Mouse (Mus musculus): ENCODE results near the gene Olfr54.

- TF ChIP-seq CTCF (IDR thresholded peaks at IDR 0.05; ENCODE audit: low read depth, low read length) (no peak), EP300 (IDR thresholded peaks at IDR 0.05; ENCODE audit: insufficient read depth, low read depth, low read length) (no peak)
These were observed 2.3 kb downstream of the Olfr54 start for GRCm38 (mm10) chr11:51016341-51016740.
